Mouse (Mus musculus) olfactory bulb, adult 2 months (tissue): Measurements from ENCODE around the gene Cops7b. TPM values are rescaled to one million over a fixed set of nuclear protein-coding genes. Genes with fewer than 3 reads are reported as not detected.

Experiments used
- H3K27ac ChIP-seq: fragments of 200-500 bp; 2 replicates; pipeline ENCODE4 v1.5.1; 2012; ENCODE audit warnings: low read depth, low read length; ENCODE audit not compliant: insufficient read depth
- H3K4me1 ChIP-seq: fragments of 200-500 bp; 2 replicates; pipeline ENCODE4 v1.6.1; 2012; ENCODE audit warnings: low read length; ENCODE audit not compliant: control insufficient read depth, insufficient read depth
- H3K4me3 ChIP-seq: fragments of 200-500 bp; 2 replicates; pipeline ENCODE4 v1.5.1; 2012; ENCODE audit warnings: mild to moderate bottlenecking, low read depth, low read length, moderate library complexity; ENCODE audit not compliant: insufficient read depth
- CTCF ChIP-seq: fragments of 200-500 bp; IDR thresholded peaks from 2 replicates; pipeline ENCODE4 v1.5.1; 2012; ENCODE audit warnings: low read depth, mild to moderate bottlenecking, low read length, moderate library complexity; ENCODE audit not compliant: insufficient read depth
- POLR2A ChIP-seq: fragments of 200-500 bp; IDR thresholded peaks from 2 replicates; pipeline ENCODE4 v1.6.1; 2012; ENCODE audit warnings: mild to moderate bottlenecking, low read depth, low read length, moderate library complexity; ENCODE audit not compliant: insufficient read depth
- WGBS: fragments of 180-500 bp; shearing (Covaris S2); methylation state at CpG from one replicate; pipeline ENCODE4 v1.1.7; 2018; 5-methylcytosine and 5-hydroxymethylcytosine counted together
- polyA plus RNA-seq: library from polyadenylated mRNA; stranded (reverse); fragments of >200 nt; gene quantifications from 2 replicates; pipeline ENCODE4 v1.2.4, GENCODE M21; 2012; ENCODE audit warnings: low replicate concordance; ENCODE audit not compliant: missing spikeins, insufficient read depth, insufficient read length

Cops7b gene
- polyA plus RNA-seq, 1 experiment: not detected

GRCm38 (mm10) chr1:86633434-86633833, 50.7 kb downstream of the Cops7b start:
- H3K4me1 ChIP-seq: peaks cover 16% of the 10 kb centered on the region
- TF ChIP-seq POLR2A: no peak
- TF ChIP-seq CTCF: no peak
- peak overlapping the region; percentile 92 for H3K27ac ChIP-seq
- WGBS: 39% methylated on average over 3 of the region's 3 CpGs
- H3K4me3 ChIP-seq: no peak overlapping the region

- Histone ChIP-seq H3K27ac (peak overlapping the region; percentile 9; the same call in 1 of the 2 replicates), H3K4me3 (no peak overlapping the region), H3K4me1 (peaks cover 16% of the 10 kb centered on the region)
- TF ChIP-seq POLR2A (no peak), CTCF (no peak)
- WGBS: 52% methylated on average over 7 of the region's 7 CpGs
These were observed 51.4 kb downstream of the Cops7b start for GRCm38 (mm10) chr1:86633840-86634750.

- TF ChIP-seq POLR2A (no peak), CTCF (no peak)
- Histone ChIP-seq H3K27ac (0 out of 2 replicates have a peak overlapping the region, but pooled peaks have one; percentile 9), H3K4me1 (peaks cover 16% of the 10 kb centered on the region), H3K4me3 (no peak overlapping the region)
- 56% methylated on average over 6 of the region's 6 CpGs for WGBS
These were observed 52.2 kb downstream of the Cops7b start for GRCm38 (mm10) chr1:86634751-86635359.

GRCm38 (mm10) chr1:86643101-86643809, 60.6 kb downstream of the Cops7b start:
- TF ChIP-seq CTCF: no peak
- TF ChIP-seq POLR2A: no peak
- H3K4me3 ChIP-seq: no peak overlapping the region
- no peaks in the 10 kb centered on the region for H3K4me1 ChIP-seq
- no peak overlapping the region for H3K27ac ChIP-seq
- 61% methylated on average over 13 of the region's 13 CpGs for WGBS

GRCm38 (mm10) chr1:86647517-86647916, 64.8 kb downstream of the Cops7b start:
- H3K27ac ChIP-seq: no peak overlapping the region
- 57% methylated on average over 2 of the region's 2 CpGs for WGBS
- TF ChIP-seq CTCF (no peak), POLR2A (no peak)
- H3K4me1 ChIP-seq: no peaks in the 10 kb centered on the region
- no peak overlapping the region for H3K4me3 ChIP-seq

GRCm38 (mm10) chr1:86650272-86650671, 67.6 kb downstream of the Cops7b start:
- Histone ChIP-seq H3K4me1 (no peaks in the 10 kb centered on the region), H3K4me3 (no peak overlapping the region), H3K27ac (no peak overlapping the region)
- TF ChIP-seq POLR2A (no peak), CTCF (peak; percentile 58; the same call in 1 of the 2 replicates)
- WGBS: 17% methylated on average over 6 of the region's 6 CpGs

GRCm38 (mm10) chr1:86652675-86653074, 70.0 kb downstream of the Cops7b start:
- no peaks in the 10 kb centered on the region for H3K4me1 ChIP-seq
- H3K4me3 ChIP-seq: no peak overlapping the region
- WGBS: 78% methylated on average over 4 of the region's 4 CpGs
- no peak overlapping the region for H3K27ac ChIP-seq
- TF ChIP-seq CTCF: no peak
- no peak for TF ChIP-seq POLR2A

- 55% methylated on average over 5 of the region's 5 CpGs for WGBS
- H3K4me1 ChIP-seq: no peaks in the 10 kb centered on the region
- TF ChIP-seq POLR2A (no peak), CTCF (no peak)
These were observed 74.4 kb downstream of the Cops7b start for GRCm38 (mm10) chr1:86657071-86657470.

More at GRCm38 (mm10) chr1:86657071-86657470, 74.4 kb downstream of the Cops7b start:
- Histone ChIP-seq H3K4me3 (no peak overlapping the region), H3K27ac (no peak overlapping the region)

Other genes with a start within 250 kb of the Cops7b start
- 269 and 776 TPM in 2 replicates for gene Ncl, start 223.5 kb upstream of the Cops7b start, polyA plus RNA-seq
- gene Nmur1, start 156.7 kb upstream of the Cops7b start, polyA plus RNA-seq: not detected in 2 replicates
- not detected in 2 replicates for gene Tex44, start 156.6 kb upstream of the Cops7b start, polyA plus RNA-seq
- gene Ptma, start 56.2 kb upstream of the Cops7b start, polyA plus RNA-seq: 1,950 and 2,456 TPM in 2 replicates
- gene Pde6d, start 275 bp upstream of the Cops7b start, polyA plus RNA-seq: not detected in 2 replicates
- gene Nppc, start 87.7 kb downstream of the Cops7b start, polyA plus RNA-seq: not detected in 2 replicates
- gene Dis3l2, start 120.9 kb downstream of the Cops7b start, polyA plus RNA-seq: not detected in 2 replicates